Mouse (Mus musculus): ENCODE measurements around the gene Tbc1d24. TPM values are rescaled to one million over a fixed set of nuclear protein-coding genes. Genes with fewer than 3 reads are reported as not detected.

Gene Tbc1d24
- polyA plus RNA-seq, 3 experiments from 2014 or later = 0.66 to 1.4 (median 1.0) TPM

DNA sequence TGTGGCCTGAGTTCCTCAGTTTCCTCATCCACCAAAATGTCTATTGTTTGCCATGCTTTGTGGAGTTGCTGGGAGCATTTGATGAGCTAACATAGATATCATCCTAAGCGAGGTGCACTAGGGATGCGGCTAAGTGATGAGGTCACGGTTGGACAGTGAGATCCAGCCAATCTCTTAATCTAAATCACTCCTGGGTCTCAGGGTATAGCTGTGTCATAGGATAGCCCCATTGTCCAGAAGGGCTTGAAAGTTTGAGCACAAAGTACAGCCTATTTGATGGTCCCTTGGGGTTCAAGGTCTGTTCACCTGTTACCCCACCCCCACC lies 4.5 kb upstream of the Tbc1d24 start:
- no peak for ATAC-seq

DNA sequence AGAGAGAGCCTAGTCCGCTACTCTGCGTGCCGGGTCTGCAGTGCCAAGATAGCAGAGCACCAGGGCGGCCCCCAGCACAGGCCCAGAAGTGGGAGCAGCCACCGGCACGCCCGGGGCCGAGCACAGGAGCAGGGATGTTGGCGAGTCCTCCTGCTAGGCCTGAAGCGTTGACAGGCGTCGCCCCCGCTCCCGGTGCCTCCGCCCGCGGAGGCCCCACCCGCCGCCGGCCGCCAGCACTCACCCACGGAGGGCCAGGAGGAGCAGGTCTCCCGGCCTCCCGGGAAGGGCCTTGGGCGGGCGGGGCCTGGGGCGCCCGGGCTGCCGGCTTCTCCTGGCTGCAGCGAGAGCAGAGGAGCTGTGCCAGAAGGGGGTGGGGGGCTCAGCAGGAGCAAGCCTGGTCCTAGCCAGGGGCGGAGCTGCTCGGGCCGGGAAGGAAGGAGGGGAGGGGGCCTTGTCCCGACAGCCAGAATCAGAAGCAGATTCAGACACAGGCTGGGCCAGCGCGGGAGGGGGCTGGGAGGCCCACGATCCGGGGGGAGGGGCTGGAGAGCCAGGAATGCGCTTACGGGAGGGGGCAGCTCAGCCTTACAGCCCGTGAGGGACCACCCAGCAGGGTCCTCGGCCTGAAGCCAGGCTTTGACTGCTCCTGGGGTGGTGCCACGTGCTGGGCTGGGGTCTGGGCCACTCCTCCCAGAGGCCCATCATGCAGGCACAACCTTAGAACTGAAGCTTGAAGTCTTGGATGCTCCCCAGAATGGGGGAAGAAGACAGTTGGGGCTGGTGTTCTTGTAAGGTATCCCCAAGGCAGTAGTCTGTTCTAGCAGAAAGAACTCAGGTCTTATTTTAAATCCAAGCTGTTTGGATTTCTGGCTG lies 3.9 kb upstream of the Tbc1d24 start, which contains the start of gene Ntn3:
Gene Ntn3, minus strand, starts transcription at position 489 of the 873 bp plus-strand sequence.
- no peak for ATAC-seq

DNA sequence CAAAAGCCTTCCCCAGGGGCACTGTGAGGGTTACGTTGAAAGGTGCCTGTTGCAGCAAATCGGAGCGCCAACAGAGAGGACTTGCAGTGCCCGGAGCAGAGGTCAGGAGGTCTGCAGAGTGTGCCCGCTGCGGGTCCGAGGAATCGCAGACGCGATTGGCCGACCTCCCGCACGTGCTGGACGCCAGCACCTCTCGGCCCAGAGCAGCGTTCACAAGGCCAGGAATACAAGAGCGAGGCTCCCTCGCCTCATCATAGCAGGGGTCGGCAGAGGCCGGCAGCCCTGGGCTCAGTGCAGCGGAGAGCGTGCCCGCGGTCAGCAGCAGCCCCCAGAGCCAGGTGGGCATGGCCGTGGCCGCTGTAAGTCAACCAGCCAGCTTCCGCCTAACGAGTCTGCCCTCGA lies 3.3 kb upstream of the Tbc1d24 start:
- no peak for ATAC-seq

DNA sequence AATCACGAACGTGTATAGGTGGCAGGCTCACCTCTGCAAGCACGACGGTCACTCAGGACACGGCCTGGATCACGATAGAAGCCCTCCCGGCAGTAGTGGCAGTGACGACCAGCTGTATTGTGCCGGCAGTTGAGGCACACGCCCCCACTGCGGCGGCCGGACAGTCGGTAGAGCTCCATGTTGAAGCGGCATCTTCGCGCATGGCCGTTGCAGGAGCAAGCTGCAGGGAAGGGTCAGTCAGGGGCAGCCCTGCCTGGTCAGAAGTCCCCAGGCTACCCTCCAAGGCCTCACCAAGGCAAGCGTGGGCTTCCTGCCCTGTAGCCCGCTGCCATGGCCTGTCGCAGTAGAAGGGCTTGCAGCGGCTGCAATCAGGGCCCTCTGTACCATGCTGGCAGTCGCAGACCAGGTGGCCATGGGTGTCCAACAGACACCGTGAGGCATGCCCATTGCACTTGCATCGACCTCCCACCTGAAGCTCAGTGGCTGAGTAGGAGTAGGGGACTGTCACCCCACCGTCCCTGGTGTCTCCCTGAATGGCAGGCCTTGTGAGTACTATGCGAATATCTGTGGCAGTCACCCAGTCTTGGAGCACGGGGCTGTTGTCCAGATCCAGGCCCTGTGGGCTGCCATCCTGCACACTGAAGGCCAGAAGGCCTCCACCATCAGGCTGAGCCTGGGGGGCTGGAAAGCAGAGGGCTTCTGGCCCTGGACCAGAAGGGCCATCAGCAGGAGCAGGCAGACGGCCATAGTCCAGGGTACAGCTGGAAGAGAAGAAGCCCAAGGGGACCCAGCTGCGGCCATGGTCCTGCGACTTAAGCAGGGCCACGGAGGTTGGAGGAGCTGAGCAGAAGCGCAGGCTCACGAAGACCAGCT lies 2.6 kb upstream of the Tbc1d24 start:
- no peak for ATAC-seq

DNA sequence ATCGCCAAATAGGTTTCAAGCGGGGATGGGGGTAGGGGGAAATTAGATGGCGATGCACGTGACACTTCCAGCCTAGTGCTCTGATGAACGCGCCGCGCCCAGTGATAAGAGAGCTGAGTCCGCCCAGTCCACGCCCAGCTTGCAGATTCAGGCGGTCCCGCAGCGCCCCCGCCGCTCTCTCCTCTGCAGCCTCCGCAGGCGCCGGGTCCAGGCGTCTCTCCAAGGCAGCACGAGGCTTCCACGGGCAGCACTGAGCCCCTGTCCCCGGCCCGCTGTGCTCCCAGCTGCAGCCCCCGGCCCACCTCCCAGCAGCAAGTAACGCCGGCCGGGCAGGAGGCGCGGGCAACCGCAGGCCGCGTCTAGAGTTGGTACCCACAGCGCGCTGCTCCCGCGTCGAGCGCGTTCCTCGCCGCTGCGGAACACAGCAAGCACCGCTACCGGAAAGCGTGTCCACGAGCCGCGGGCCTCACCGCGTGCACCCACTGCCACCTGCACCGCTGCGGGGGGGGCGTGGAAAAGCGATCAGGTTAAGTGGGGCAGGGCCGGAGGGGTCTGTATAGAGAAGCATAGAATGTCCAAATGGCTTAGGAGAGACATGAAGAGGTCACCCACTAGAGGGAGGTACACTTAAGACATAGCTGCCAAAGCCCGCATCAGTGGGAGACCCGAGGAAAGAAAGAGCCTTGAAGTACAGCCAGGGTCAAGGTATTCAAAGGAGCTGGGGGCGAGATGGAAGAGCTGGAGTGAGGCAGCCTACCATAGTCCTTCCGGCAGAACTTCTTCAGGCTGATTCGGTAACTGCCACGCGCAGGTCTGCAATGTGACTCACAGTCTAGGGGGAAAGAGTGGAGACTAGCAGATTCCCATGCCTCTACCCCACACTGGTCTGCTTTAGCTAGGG lies 1.3 kb upstream of the Tbc1d24 start:
- peak; percentile 45 for ATAC-seq

DNA sequence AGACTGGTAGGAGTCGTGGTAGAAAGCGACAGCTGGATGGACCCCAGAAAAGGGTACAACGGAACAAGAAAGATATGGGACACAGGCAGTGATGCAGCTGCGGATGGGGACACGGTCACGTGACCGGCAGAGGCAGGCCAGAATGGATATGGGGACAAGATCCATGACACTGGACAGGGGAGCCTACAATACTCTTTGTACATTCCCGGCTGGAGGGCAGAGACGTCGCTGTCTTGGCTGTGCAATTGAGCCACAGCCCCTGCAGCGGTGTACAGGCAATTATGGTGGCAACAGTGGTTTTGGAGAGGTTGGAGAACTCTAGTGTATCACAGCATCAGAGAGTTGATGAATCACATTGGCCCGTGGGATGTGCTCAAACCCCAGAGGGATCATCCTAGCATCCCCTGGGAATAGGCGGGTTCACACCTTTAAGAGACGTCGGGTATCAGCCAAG lies 573 bp upstream of the Tbc1d24 start:
- peak; percentile 29 for ATAC-seq

DNA sequence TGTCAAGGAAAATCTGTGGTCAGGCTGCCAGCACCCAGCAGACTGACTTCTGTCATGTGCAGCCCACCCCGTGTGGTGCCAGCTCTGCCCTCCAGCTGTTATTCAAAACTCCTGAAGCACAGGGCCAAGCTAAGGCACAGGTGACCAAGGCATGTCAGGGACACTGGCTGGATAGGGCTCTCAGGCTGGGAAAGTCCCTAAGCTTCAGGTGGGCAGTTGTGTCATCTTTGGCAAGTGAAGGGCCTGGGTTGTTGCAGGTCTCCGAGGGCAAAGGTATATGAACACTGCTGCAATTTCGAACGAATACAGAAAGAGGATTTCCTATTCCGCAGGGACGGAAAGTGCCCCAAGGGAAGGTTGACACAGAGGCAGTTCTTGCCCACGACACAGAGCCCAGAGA lies 516 bp downstream of the Tbc1d24 start:
- ATAC-seq = no peak

DNA sequence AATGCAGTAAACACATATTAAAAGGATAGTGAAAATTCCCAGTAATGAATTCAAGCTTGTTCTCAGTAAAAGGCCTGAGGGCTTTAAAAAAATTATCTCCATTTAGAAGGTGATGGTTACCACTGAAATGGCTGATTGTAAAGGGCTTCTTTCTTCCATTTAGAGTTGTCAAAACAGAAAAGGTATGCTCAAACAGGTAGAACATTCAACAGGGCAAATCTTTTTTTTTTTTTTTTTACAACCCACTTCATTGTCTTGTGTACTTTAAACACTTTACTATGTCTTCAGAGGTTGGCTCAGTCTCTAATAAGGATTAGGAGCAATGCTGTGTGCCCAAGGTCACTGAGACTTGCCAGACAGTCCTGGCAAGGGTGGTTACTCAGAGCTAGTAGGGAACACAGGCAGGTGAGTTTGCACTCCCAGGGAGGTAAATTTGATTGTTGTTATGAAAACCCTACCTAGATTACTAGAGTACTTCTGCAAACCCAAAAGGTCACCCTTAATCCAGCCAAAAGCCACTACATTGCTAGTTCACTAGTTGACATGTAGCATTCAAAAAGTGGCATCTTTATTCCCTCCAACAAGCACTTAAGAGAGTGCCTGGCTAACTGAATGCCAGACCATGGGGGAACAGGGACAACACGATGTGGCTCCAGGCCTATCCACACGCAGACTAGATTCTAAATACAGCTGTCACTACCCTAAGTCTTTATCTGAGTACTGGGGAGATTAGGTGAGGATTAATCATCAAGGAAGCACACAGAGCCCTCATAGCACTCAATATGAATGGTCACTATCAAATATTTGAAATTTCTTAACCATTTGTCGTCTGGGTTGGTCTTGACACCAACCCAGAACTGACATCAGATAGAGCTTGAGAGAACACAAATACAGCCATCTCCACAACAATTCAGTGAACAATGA lies 1.5 kb downstream of the Tbc1d24 start:
- no peak for ATAC-seq

DNA sequence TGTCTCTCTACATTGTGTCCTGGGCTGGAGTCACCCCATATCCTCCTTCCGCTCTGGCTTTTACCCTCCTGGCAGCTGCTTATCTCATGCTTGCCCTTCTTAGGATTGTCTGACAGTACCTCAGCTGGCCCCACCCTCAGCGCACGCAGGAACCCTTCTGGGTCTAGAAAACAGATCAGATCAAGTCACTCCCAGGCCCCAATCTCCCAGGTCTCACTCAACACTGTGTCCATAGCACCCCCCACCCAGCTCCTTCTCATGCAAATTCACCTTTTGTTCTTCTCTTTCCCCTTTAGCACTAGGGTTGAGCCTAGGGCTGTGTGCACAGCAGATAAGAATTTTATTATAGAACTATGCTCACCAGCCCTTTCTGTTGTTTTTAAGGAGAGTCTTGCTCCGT lies 2.3 kb downstream of the Tbc1d24 start:
- no peak for ATAC-seq

DNA sequence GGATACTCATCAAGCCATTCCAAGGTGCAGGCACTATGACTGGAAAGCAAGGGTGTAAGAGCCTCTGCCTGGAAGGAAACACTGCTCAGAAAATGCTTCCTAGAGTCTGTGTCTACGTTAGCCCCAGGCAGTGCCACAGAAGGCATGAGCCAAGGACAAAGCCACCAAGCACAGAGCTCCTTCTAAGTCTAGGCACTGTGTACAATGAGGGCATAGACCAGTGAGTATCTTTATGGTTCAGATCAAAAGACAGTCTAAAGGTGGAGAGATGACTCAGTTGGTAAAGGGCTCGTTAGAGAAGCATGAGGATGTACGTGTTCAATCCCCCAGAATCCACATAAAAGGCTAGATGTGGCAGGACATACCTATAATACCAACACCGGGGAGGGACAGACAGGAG lies 4.3 kb downstream of the Tbc1d24 start:
- ATAC-seq = no peak

DNA sequence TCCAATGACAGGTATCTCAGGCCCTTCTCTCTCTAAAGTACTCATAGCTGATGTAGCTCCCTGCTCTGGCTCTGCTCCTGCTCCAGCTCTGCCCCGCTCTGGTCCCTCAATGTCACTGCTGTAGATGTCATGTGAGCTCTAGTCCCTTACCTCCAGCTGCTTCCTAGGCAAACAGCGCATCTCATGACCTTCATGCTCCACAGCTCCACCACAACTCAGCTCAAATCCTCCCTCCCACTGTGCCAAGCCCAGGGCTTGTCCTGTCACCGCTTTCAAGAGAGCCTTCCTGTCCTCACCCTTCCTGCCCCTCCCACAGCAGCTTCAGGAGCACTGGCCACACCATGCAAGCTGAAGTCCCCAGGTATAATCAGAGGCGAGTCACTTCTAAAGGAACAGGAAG lies 5.6 kb downstream of the Tbc1d24 start:
- no peak for ATAC-seq

DNA sequence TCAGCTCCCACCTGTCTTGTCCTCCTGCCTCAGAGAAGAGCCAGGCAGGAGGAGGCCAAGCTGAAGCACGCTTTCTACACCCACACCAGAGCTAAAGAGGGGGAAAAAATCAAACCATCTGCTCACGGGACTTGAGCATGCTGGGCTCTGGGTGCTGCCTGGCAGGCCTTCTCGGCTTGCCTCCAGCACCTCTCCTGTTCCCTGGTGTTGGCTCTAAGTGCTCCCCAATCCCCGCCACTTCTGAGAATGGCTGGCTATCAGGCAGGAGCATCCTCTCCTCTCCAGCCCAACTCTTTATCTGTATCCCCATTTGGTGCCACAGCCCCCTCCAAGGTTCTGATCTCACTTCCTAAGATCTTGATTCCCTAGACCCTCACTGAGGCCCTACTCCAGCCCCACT lies 6.1 kb downstream of the Tbc1d24 start:
- ATAC-seq = no peak

DNA sequence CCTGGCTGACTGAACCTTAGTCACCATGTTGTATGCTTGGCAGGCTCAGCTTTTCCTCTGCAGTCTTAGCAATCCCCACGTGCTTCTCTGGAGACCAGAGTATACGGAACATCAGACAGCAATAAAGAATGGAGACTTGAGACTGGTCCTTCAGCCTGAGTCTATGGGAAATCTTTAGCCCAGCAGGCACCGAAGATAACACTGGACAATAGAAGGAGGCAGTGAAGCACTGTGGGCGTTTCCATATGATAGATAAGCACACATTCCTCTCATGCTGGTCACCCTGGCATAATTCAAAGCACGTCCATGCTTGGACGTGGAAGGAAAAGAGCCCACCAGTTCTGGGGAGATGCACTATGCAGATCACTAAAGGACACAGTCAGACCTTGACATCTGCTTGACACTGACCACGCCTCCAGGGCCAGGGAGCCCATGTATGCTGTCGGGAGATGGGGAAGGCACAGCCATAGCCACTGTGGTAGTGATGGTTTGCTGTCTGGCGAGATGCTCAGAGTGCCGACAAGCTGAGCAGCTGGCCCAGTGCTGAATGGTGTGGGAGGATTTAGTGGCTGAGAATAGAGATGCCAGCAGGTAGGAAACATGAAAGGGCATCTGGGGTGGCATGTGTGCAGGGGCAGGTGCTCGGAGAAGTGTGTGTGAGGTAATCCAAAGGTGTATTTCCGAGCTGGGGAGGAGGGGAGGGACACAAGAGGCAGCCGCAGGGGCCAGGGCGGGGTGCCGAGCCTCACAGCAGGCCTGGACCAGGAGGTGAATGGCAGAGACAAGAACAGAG lies 8.1 kb downstream of the Tbc1d24 start:
- no peak for ATAC-seq

DNA sequence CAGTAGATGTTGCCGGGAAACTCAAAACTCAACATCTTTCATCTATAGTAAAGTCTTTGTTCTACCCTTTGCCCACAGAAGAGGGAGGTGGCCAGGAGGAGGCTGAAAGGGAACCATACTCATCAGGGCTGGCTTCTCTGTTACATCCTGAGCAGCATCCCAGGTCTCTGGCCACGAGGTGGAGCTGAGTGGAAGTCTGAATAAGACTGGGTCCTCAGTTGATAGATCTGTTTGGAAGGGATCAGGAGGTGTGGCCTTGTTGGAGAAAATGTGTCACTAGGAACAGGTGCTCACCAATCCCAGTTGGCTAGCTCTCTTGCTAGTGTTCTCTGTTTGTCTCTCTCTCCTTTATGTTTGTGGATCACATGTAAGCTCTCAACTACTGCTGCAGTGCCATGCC lies 10.0 kb downstream of the Tbc1d24 start:
- ATAC-seq = no peak

DNA sequence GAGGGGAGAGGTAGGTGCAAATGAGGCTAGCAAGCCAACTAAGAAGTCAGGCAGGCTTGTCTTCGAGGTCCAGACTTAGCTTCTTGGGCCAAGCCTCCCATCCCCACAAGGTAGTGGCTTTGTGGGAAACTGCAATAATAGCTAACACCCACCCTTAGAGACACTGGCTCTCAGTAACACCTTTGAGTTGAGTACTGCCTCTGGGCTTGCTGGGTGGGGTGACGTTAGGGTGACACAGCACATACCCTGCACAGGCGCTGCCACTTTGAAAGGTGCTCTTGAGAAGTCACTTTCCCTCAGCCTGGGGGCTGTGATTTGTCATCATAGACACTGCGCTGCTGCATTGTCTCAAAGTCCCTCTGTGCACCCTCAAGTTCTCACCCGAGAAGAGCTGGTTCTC lies 11.6 kb downstream of the Tbc1d24 start:
- no peak for ATAC-seq

DNA sequence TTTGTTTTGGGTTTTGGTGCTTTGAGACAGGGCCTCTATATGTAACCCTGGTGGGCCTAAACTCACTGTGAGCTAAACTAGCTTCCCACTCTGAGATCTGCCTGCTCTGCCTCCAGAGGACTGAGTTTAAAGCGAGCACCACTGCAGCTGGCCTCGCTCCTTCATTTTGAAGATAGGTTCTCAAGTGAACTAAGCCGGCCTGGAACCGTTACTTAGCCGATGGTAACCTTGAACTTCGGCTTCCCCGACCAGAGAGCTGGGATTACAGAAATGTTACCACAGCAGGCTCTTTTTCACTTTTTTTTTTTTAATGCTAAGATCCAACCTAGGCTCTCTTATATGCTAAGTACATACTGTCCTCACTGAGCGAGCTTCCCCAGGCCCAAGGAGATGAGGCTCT lies 12.1 kb downstream of the Tbc1d24 start:
- ATAC-seq = no peak

DNA sequence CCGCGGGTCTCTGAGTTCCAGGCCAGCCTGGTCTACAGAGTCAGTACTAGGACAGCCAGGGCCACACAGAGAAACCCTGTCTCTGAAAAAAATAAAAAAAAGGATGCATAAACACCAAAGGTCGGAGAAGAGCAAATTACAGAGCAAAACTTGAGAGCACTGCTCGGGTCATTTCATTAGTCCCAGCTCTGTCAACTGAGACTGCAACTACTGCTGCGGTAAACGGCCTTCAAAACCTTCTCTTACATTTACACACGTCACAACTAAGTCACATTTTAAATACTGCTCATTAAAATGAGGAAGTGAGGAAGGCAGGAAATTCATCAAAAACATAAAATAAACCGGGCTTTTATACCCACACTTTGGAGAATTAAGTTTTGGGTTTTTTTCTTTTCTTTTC lies 12.5 kb downstream of the Tbc1d24 start:
- no peak for ATAC-seq

DNA sequence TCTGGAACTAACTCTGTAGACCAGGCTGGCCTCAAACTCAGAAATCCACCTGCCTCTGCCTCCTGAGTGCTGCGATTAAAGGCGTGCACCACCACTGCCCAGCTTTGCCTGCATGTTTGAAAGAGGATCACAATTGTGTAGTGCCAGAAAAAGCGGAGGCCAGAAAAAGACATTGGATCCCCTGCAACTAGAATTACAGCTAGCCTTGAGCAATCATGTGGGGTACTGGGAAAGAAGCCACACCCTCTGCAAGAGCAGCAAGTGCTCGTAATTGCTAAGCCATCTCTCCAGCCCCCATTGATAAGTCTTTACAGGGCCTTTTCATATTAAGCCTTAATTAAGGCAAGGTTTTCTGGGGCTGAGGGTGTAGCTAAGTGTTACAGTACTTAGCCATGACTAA lies 13.9 kb downstream of the Tbc1d24 start:
- ATAC-seq = no peak

DNA sequence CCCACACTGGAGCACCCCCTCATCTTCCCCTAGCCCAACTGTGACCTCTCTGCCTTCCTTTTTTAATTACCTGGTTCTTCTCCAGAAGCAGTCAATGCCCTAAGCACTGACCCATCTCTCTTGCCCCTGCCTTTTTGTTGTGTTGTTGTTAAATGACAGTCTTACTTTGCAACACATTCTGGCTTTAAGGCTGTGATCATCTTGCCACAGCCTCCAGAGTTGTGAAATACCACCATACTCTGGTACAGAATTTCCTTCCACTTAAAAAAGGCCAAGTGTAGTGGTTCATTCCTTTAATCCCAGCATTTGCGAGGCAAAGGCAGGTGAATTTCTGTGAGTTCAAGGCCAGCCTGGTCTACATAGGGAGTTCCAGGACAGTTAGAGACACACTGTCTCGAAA lies 14.4 kb downstream of the Tbc1d24 start:
- ATAC-seq = no peak

DNA sequence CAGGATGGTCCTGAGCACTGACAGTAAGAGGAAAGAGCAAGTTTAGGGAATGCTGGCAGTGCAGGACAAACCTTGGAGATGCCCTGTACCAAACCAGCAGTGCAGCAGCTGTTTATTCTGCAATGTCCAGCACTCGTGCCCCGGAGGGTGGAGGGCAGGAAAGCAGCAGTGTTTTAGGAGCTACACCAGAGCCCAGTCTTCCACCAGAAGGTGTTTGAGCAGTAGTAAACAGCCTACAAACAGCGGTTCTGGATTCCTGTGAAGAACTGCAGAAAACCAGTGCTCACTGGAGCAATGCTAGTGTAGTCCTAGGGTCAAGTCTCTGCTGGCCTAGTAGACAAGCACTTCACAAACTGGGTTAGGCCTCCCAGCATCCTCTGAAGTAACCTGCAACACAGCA lies 31.1 kb downstream of the Tbc1d24 start:
- no peak for ATAC-seq

DNA sequence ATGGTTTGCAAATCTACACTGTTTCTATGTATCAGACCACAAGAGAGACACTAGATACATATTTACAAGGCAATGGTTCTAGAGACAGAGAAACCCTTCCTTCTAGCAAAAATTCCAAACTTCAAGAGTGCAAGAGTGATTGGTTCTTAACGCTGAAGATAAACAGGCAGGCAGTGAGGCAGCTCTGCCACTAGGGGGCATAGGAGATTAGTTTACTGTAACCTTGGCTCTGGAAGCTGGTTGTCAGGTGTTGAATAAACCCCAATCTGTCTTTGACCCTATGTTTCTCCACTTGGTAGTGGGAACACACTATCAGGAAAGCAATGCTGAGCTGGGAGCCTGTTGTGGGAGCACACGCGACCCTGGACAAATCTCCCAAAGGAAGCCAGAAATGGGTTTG lies 31.9 kb downstream of the Tbc1d24 start:
- peak; percentile 23 for ATAC-seq

Measured in inflammation-experienced regulatory T-cells, adult 6 months (primary cell).